Mouse (Mus musculus) kidney, embryonic 14.5 days (tissue): ENCODE results near the gene Gm10837. TPM values are rescaled to one million over a fixed set of nuclear protein-coding genes. Genes with fewer than 3 reads are reported as not detected.

Source experiments
- polyA plus RNA-seq: library from polyadenylated mRNA; unstranded; fragments of >200 nt; fragmentation: Nextera tagmentation; extraction: Ambion mirVana; gene quantifications from 2 replicates; pipeline ENCODE4 v1.2.1, GENCODE M21; 2014

Gm10837 gene
- polyA plus RNA-seq, 1 experiment from 2014 or later = not detected

Other genes starting within 250 kb of the Gm10837 start
- gene Gm5089, start 39.5 kb upstream of the Gm10837 start, polyA plus RNA-seq = not detected in 2 replicates
- 0.07 and 0.10 TPM in 2 replicates for gene Zic5, start 24.9 kb upstream of the Gm10837 start, polyA plus RNA-seq
- gene Zic2, start 15.2 kb upstream of the Gm10837 start, polyA plus RNA-seq = not detected in 2 replicates
- gene Pcca, start 43.7 kb downstream of the Gm10837 start, polyA plus RNA-seq = 15.3 and 20.5 TPM in 2 replicates